Mouse (Mus musculus) hindbrain, embryonic 10.5 days (tissue): Measurements from ENCODE around the gene Urm1. TPM values are rescaled to one million over a fixed set of nuclear protein-coding genes. Genes with fewer than 3 reads are reported as not detected.
"Not testable (repeated sequence)": the region's sequence is repeated elsewhere in the genome, so short reads cannot be mapped to it uniquely, and the experiment has no call there.

Source experiments
- DNase-seq: peaks from one replicate; pipeline ENCODE4 v3.0.0-alpha.2; 2017; ENCODE audit warnings: low spot score
- H3K27ac ChIP-seq: fragments of 300-500 bp; sonication (generic); 2 replicates; pipeline ENCODE4 v1.5.1; 2016; ENCODE audit warnings: mild to moderate bottlenecking, moderate library complexity
- H3K27me3 ChIP-seq: fragments of 300-500 bp; sonication (generic); 2 replicates; pipeline ENCODE4 v1.6.1; 2016; ENCODE audit warnings: mild to moderate bottlenecking; ENCODE audit not compliant: poor library complexity, insufficient read depth, severe bottlenecking
- H3K36me3 ChIP-seq: fragments of 300-500 bp; sonication (generic); 2 replicates; pipeline ENCODE4 v1.6.1; 2016; ENCODE audit warnings: mild to moderate bottlenecking, moderate library complexity
- H3K4me1 ChIP-seq: fragments of 300-500 bp; sonication (generic); replicated peaks from 2 replicates; pipeline ENCODE4 v1.6.1; 2016; ENCODE audit warnings: mild to moderate bottlenecking
- H3K4me3 ChIP-seq: fragments of 300-500 bp; sonication (generic); 2 replicates; pipeline ENCODE4 v1.5.1; 2016; ENCODE audit warnings: mild to moderate bottlenecking, moderate library complexity
- H3K9me3 ChIP-seq: fragments of 300-500 bp; sonication (generic); 2 replicates; pipeline ENCODE4 v1.6.1; 2016; ENCODE audit warnings: mild to moderate bottlenecking, moderate library complexity
- WGBS: fragments of 180-500 bp; shearing (Covaris S2); methylation state at CpG from one replicate; pipeline ENCODE4 v1.1.7; 2016; 5-methylcytosine and 5-hydroxymethylcytosine counted together
- polyA plus RNA-seq: library from polyadenylated mRNA; unstranded; fragments of >200 nt; fragmentation: Nextera tagmentation; extraction: Ambion mirVana; gene quantifications from 2 replicates; pipeline ENCODE4 v1.2.1, GENCODE M21; 2016

Urm1 gene
- polyA plus RNA-seq = 23.8 and 25.0 TPM in 2 replicates

DNA sequence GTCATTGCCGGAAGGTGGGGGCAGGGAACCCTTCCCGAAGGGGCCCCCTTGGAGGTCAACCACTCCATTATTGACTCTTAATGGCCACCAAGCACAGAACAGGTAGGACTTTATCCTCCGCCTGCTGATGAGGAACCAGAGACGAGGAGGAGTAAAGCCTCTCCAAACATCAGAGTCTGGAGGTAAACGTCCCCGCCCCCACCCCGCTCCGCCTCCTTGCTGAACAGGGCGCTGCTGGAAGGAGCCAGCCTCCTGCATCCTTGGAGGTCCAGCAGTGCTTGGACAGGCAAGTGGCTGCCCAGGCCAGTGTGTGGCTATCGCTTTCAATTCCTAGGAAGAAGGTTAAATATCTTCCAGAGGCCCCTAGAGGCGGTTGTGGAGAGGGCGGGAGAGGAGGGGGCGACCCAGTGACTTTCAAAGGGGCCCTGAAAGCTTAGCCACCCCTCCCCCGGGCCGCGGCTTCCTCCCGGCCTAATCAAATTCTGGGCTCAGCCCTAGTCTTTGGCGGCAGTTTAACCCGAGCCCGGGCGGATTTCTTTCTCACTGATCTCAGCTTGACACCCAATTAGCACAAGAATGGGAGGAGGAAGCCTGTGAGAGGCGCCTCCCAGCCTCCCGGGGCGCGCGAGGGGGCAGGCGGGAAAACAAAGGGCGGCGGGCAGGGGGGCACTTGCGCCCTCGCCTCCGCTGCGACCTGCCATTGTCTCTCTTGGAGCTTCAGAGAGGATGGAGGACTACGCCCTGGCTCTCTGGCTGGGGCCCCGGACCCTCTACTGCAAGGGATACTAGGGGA lies at the start of gene Urm1:
Gene Urm1 (plus strand): TSS at position 51 of the 793 bp plus-strand sequence.
- WGBS = under 1% methylated on average over 35 of the region's 35 CpGs
- no peaks in the 10 kb centered on the region for H3K27me3 ChIP-seq

GRCm38 (mm10) chr2:29770162-29770561 lies 49.7 kb upstream of the Urm1 start:
- Histone ChIP-seq H3K27ac (no peak overlapping the region), H3K4me1 (no peaks in the 10 kb centered on the region), H3K9me3 (no peaks in the 10 kb centered on the region), H3K4me3 (no peak overlapping the region), H3K27me3 (no peaks in the 10 kb centered on the region), H3K36me3 (peaks cover 22% of the 10 kb centered on the region)
- no peak for DNase-seq

More for the DNA sequence above, at the start of gene Urm1:
- Histone ChIP-seq H3K4me3 (peak within 1 kb of the TSS; percentile 46), H3K9me3 (no peaks in the 10 kb centered on the region), H3K36me3 (peaks cover 22% of the 10 kb centered on the region), H3K4me1 (peaks cover 51% of the 10 kb centered on the region), H3K27ac (peak within 1 kb of the TSS; percentile 92)
- DNase-seq = peak; percentile 95

DNA sequence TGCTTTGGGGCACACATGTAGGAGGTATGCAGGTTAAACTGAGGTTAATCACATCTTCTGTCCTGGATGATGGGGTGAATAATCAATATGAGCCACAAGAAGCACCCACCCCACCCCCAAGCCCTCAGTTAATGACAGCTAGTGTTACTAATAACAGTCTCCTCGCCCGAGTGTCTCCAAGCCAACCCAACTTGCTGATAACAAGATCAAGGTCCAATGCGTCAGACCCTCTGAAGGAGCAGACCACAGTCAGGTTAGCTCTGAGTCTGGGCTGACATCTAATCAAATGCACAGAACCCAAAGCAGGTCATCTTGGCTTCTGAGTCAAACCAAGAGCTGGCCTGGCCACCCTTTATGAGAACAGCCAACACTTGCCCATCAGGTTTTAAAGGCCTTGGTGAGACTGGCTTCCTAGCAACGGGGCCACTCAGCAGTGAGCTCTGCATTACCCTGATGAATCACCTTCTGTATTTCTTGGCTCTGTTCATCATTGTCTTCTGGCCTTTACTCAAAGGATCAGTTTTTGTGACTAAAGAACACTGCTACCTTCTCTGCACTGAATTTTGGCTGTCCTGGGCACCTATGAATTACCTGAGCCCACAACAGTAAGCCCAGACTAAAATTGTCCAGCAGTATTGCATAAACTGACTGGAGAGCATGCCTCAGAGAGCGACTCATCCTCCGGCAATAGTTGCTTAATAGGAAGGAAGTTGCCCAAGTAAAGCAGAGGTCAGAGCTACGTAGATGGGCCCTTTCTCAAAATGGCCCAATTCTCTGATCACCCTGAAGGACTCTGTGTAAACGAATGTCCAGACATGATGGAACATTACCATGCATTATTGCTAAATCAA lies 48.0 kb upstream of the Urm1 start:
- DNase-seq = no peak
- H3K27me3 ChIP-seq = no peaks in the 10 kb centered on the region
- 93% methylated on average over 8 of the region's 8 CpGs for whole genome bisulfite sequencing
- H3K4me1 ChIP-seq = no peaks in the 10 kb centered on the region
- peaks cover 36% of the 10 kb centered on the region for H3K36me3 ChIP-seq
- no peaks in the 10 kb centered on the region for H3K9me3 ChIP-seq
- no peak overlapping the region for H3K27ac ChIP-seq
- no peak overlapping the region for H3K4me3 ChIP-seq

GRCm38 (mm10) chr2:29773323-29773722 lies 46.6 kb upstream of the Urm1 start:
- Histone ChIP-seq H3K27ac (no peak overlapping the region), H3K4me3 (no peak overlapping the region), H3K9me3 (no peaks in the 10 kb centered on the region), H3K4me1 (no peaks in the 10 kb centered on the region), H3K27me3 (no peaks in the 10 kb centered on the region), H3K36me3 (peaks cover 51% of the 10 kb centered on the region)
- DNase-seq = no peak
- 92% methylated on average over 4 of the region's 4 CpGs for WGBS

GRCm38 (mm10) chr2:29781256-29781655 lies 38.6 kb upstream of the Urm1 start:
- DNase-seq, H3K4me1 ChIP-seq, H3K27ac ChIP-seq, H3K27me3 ChIP-seq, H3K4me3 ChIP-seq: not testable (repeated sequence)
- 97% methylated on average over 2 of the region's 2 CpGs for WGBS
- H3K9me3 ChIP-seq = peaks cover 16% of the 10 kb centered on the region
- H3K36me3 ChIP-seq = peaks cover 98% of the 10 kb centered on the region

DNA sequence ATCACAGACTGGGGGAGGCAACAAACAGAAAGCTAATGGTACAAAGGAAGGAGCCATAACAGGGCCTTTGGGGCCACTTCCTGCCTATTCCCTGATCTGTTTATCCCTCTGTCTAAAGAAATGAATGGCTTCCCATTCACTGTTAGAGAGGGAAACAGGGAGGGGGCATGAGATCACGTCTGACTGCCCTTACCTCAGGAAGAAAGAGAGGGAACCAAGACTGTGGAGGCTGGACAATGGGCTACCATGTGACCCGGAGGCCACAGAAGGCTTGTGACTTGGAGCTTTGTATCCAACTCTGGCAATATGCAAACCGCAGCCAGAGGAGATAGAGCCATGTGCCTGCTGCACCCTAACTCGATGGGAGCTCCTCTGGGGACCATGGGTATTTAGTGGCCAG lies 35.6 kb upstream of the Urm1 start:
- Histone ChIP-seq H3K27ac (no peak overlapping the region), H3K27me3 (no peaks in the 10 kb centered on the region), H3K4me3 (no peak overlapping the region), H3K4me1 (peaks cover 26% of the 10 kb centered on the region), H3K9me3 (peaks cover 16% of the 10 kb centered on the region), H3K36me3 (peaks cover 71% of the 10 kb centered on the region)
- no peak for DNase-seq
- WGBS = 77% methylated on average over 4 of the region's 4 CpGs

DNA sequence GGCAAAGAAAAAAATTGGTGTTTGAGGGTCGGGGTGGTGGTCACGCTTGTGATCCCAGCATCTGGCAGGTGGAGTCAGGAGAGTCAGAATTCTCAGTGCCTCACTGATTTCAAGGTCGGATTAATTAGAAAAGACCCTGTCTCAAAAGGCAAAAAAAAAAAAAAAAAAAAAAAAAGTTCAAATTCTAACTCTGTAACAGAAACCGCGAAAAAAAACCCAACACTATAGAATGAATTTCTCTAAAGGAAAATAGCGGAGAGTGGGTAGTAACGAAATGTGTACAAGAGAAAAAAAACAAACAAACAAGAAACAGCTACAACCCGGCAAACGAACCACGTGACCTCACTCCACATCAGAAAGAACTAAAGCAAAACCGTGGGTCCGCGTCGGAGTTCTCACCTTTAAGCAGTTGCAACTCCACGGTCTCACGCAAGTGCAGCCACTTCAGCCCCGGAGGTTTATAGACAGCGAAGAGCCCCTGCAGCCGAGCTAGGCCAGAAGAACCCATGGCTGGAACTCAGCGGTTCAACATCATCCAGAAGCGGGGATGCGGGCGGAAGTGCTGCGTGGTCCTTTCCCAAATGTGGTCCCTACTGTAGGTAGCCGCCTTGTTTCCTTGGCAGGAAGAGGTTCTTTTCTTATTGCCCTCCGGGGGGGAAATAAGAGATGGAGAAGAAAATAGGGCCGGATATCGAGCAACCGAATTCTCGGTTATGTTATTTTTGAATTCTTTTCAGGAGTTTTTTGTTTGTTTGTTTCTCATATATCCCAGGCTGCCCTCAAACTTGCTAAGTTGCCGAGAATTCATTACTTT lies 32.6 kb upstream of the Urm1 start, which contains the start of gene Coq4:
Gene Coq4 (plus strand): TSS at position 390 of the 814 bp plus-strand sequence.
- DNase-seq = peak; percentile 90
- 2% methylated on average over 31 of the region's 31 CpGs for WGBS
- Histone ChIP-seq H3K4me1 (peaks cover 26% of the 10 kb centered on the region), H3K27ac (peak within 1 kb of the TSS; percentile 89), H3K27me3 (no peaks in the 10 kb centered on the region), H3K4me3 (peak within 1 kb of the TSS; percentile 95), H3K36me3 (peaks cover 69% of the 10 kb centered on the region), H3K9me3 (0 out of 2 replicates have a peak, but pooled peaks cover 6% of the 10 kb centered on the region)

DNA sequence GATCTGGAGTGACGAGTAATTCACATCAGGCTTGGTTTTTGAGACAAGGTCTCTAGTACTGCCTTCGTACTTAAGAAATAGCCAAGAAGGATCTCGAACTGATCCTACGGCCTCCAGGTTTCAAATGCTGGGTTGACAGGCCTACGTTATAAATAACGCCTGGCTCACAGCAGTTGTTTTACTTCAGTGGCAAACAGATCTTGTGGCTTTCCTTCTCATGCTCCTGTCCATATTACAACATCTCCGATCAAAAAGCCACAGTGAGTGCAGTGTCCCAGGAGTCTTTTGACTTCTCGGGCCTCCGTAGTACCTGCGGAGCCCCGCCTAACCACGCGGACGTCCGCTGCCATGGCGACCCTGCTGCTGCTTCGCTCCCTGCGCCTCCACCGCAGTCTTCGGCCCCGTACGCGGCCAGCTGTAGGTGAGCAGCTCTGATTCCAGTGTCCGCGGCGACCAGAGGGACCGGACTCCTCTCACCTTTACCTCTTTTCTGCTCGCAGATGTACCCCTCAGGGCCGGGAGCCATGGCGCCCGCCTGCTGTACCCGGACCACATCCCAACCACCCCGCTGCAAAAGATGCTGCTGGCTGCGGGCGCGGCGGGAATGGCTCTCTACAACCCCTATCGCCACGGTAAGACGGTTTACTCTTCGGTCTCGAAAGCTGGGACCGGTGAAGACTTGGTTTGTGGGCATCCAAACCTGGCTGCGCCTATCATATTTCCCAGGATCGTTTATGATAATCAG lies 31.8 kb upstream of the Urm1 start, which contains the start of gene Trub2:
Gene Trub2 (minus strand): TSS at position 566 of the 745 bp plus-strand sequence.
- peak within 1 kb of the TSS; percentile 89 for H3K27ac ChIP-seq

DNA sequence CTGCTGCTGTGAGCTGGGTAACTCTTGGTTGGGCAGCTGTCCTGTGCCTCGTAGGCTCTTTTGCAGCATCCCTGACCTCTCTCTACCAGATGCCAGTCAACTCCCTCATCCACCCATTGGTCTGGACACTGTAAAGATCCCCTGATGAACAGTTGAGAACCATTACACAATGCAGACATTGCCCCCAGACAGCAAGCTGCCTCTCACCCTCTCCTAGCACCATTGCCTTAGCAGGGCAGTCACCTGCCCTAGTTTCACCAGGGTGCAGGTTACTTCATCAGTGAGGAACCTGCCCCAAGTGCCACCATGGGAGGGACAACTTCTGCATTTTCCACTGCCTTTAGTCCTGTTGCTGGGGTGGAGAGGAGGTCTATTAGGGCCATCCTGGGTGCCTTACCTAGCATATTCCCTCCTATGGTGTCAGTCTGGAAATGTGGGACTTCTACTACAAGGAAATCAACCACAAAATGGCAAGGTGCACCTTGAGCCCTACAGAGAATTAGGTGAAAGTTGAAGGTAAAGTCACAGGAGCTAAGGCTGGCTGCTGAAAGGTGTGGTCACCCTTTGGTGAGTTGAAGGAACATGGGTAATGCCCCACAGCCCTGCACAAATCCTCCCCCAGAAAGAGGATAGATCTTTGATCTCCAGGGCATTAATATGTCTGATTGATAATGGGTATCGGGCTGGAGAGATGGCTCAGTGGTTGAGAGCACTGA lies 26.9 kb upstream of the Urm1 start:
- peaks cover 12% of the 10 kb centered on the region for H3K4me1 ChIP-seq
- no peak overlapping the region for H3K27ac ChIP-seq
- 94% methylated on average over 2 of the region's 2 CpGs for WGBS
- no peaks in the 10 kb centered on the region for H3K9me3 ChIP-seq
- H3K36me3 ChIP-seq = peaks cover 75% of the 10 kb centered on the region
- H3K27me3 ChIP-seq = no peaks in the 10 kb centered on the region
- H3K4me3 ChIP-seq = no peak overlapping the region
- no peak for DNase-seq

More for the DNA sequence above, 31.8 kb upstream of the Urm1 start, which contains the start of gene Trub2:
- peak within 1 kb of the TSS; percentile 95 for H3K4me3 ChIP-seq
- no peaks in the 10 kb centered on the region for H3K9me3 ChIP-seq
- under 1% methylated on average over 45 of the region's 45 CpGs for WGBS
- H3K27me3 ChIP-seq = no peaks in the 10 kb centered on the region
- peak; percentile 84 for DNase-seq
- peaks cover 69% of the 10 kb centered on the region for H3K36me3 ChIP-seq
- peaks cover 26% of the 10 kb centered on the region for H3K4me1 ChIP-seq

DNA sequence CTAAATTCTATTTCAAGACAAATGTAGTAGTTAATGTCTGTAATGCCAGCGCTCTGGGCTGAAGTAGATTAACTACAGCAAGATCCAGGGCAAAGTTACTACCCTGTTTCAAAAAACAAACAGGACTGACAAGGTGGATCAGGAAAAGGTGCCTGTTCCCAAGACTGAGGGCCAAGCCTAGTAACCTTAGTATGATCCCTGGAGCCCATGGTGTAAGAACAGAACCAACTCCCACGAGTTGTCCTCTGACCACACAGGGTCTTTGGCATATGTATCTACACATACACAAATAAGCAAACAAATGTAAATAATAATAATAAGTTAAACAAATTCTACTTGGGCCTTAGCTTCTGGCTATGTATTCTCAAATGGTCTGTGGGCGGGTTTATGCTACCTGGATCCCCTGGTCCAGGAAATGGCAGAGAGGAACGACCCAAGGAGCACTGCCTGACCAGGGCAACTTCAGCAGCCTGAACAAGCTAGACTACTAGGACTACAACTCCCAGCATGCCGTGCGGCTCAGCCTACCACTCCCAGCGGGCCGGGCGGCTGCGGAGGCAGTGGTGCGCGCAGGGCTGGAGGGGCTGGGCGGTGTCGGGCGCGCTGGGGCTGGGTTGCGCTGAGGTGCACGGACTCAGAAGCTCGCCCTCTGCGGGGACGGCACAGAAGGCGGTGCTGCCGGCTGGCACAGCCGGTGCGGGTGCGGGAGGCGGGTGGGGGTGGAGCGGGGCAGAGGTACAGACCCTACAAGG lies 17.6 kb upstream of the Urm1 start, which contains the start of gene Slc27a4:
Gene Slc27a4 (plus strand): TSS at position 560 of the 752 bp plus-strand sequence.
- Histone ChIP-seq H3K36me3 (peaks cover 37% of the 10 kb centered on the region), H3K27ac (peak within 1 kb of the TSS; percentile 92), H3K4me3 (peak within 1 kb of the TSS; percentile 96), H3K4me1 (peaks cover 29% of the 10 kb centered on the region), H3K27me3 (no peaks in the 10 kb centered on the region), H3K9me3 (no peaks in the 10 kb centered on the region)
- peak; percentile 92 for DNase-seq
- 6% methylated on average over 28 of the region's 28 CpGs for WGBS

DNA sequence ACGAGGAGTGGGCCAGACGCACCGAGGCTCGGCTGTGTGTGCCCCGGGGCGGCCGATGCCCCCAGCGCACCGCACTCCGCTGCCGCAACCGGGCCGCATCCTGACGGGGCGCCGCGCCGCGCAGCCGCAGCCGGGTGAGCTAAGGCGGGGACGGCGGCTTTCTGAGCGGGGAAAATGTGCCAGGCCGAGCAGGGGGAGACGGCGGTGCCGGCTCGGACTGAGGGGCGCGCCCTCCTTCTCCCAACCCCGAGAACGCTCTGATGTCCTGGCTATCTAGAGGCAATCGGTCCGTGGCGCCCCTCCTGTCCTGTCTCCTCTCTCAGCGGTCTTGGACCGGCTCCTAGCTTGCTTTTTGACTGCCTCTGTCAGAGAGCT lies 17.1 kb upstream of the Urm1 start:
- no peak for DNase-seq
- under 1% methylated on average over 39 of the region's 39 CpGs for WGBS
- H3K4me1 ChIP-seq = peaks cover 29% of the 10 kb centered on the region

More for the DNA sequence above, 17.1 kb upstream of the Urm1 start:
- H3K4me3 ChIP-seq = peak overlapping the region; percentile 96
- H3K27ac ChIP-seq = peak overlapping the region; percentile 92
- H3K27me3 ChIP-seq = no peaks in the 10 kb centered on the region
- H3K9me3 ChIP-seq = no peaks in the 10 kb centered on the region
- peaks cover 39% of the 10 kb centered on the region for H3K36me3 ChIP-seq
